Mouse (Mus musculus) lung, postnatal 4 days (tissue): ENCODE measurements around the gene Pdss1.

Experiments used
- DNase-seq, 2 experiments: peaks; one replicate each; pipeline ENCODE4 v3.0.0; 2021

Pdss1 gene

DNA sequence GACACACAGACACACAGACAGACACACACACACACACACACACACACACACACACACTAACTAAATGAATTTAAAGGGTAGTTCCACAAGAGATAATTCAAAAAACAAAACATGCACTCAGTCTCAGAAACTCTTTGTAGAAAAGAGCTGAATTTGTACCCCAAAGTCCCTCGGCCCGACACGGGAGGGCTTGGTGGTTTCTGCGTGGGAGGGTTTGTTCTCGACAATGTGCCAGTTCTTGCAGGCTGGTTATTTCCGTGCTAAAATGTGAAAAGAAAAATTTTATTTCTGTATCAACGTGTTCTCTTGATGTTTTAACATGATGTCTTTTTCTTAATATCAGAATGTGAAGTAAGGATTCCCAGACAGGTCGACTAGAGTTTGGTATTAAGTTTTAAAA lies 66.9 kb downstream of the Pdss1 start:
- DNase-seq, result no peak

DNA sequence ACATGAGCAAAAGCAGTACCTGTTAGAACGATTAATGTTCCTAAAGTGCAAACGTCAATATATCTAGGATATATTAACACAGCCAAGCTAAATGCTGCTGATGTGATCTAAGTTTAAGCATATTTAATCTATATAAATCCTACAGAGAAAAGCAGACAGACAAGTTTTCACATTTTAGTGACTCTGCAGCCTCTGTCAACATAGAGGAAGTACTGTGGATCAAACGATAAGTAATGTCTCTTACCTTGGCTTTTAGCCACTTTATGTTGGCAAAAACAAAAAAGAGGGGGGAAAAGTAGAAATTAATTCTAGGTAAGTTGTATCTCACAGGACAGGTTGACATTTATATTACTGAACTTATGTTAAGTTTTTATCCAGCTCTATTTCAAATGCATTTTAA lies 67.6 kb downstream of the Pdss1 start:
- DNase-seq, result no peak

DNA sequence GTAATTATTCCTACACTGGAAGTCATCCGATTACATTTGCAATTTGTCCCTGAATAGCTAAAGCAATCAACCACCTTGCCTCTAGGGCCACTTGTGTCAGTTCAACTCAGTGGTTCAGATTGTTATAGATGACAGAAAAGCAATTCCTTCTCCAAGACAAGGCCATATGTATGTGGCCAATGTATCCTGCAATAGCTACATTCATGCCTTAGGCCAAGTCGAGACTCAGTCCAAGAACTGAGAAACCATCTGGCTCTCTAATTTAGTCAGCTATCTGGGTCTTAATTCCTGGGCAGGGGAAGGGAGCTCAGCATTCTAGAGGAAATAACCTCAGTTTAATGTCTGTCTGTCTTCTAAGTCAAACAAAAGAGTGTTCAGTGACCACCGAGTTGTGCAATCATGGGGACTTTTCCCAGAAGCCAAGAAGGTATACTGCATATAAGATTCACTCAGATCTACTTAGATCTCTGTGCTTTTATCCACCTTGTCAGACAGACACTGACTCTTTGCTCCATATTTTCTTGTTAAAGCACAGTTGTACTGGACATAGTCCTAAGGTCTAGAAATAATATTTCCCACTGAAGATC lies 82.2 kb downstream of the Pdss1 start:
- no peak for DNase-seq

DNA sequence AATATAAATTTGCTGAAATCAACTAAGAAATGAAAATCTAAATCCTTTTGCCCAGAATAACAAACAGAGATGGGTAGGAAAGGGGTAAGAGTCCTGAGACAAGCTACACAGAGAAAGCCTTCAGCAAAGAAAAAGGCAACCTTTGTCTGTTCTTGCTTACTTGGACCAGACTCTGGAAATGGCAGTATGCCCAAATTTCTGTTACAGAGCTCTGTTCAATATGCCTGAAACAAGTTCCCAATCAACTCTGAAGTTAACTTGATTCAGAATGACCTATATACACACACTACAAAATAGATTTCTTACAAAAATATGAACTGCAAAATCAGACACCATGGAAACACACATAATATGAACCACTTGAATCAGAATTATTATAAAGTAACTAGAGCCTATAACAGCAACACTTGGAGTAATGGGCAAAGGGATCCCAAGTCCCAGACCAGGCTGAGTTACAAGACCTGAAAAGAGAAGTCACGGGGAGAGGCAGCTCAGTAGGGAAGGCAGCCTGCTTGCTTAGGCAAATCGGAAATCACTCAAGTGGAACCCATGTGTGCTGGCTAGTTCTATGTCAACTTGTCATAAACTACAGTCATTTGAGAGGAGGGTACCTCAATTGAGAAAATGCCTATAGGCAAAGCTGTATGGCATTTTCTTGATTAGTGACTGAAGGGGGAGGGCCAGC lies 90.8 kb downstream of the Pdss1 start:
- no peak for DNase-seq
